Mouse (Mus musculus) lung, postnatal 0 days (tissue): ENCODE measurements around the gene Rpl35.

Experiments
- CTCF ChIP-seq: IDR thresholded peaks from 2 replicates; pipeline ENCODE4 v1.5.1; 2016; ENCODE audit warnings: antibody characterized with exemption, mild to moderate bottlenecking
- EP300 ChIP-seq: IDR thresholded peaks from 2 replicates; pipeline ENCODE4 v1.6.1; 2016; ENCODE audit warnings: antibody characterized with exemption, mild to moderate bottlenecking, control low read depth

GRCm38 (mm10) chr2:39020004-39020403, 14.6 kb upstream of the Rpl35 start:
- no peak for TF ChIP-seq CTCF
- TF ChIP-seq EP300, result no peak
